21 mouse cellular contexts compared by ENCODE assay signal in genomic region chrX:99690971-99691370, GRCm38 (mm10).
DNase-seq lines count a peak whose midpoint lies in the region; ATAC-seq and TF ChIP-seq lines count a peak whose summit lies in the region.
"Had no signal": no experiment of that assay in that cellular context is flagged by ENCODE, and none has a peak within 500 bp of the region (broad histone marks: within the 10 kb centered on the region; RNA-seq: fewer than 3 reads in every experiment).

No protein-coding gene starts in this region.

- no peak for TF ChIP-seq CTCF in layer of hippocampus, adult 2 months (conservative IDR thresholded peaks at IDR 0.05)
- TF ChIP-seq CTCF in CH12.LX (conservative IDR thresholded peaks at IDR 0.05 in 1 of 2, IDR thresholded peaks at IDR 0.05 in 1 of 2; ENCODE audit: low read depth in 2 of 2, low read length in 2 of 2): no peak

- H3K4me1 ChIP-seq in CH12.LX (ENCODE audit: control insufficient read depth in 1 of 2, insufficient read depth in 2 of 2): peaks cover 0 to 3% of the 10 kb centered on the region in 2 experiments; a peak in 1 of 4 replicates
- no peaks in the 10 kb centered on the region for H3K4me1 ChIP-seq in forebrain, embryonic 16.5 days (replicated peaks; ENCODE audit: control insufficient read depth, insufficient read depth, low read length)
- H3K4me1 ChIP-seq: heart, embryonic 12.5 days; limb, embryonic 13.5 days; neural tube, embryonic 13.5 days had no signal

- TF ChIP-seq EP300 in CH12.LX (IDR thresholded peaks at IDR 0.05; ENCODE audit: low read length): no peak

- H3K9me3 ChIP-seq in CH12.LX (replicated peaks; ENCODE audit: low read length): no peaks in the 10 kb centered on the region
- no peaks in the 10 kb centered on the region for H3K9me3 ChIP-seq in forebrain, embryonic 16.5 days (ENCODE audit: control insufficient read depth, low read length)
- H3K9me3 ChIP-seq: heart, embryonic 12.5 days; limb, embryonic 13.5 days; neural tube, embryonic 13.5 days had no signal

- TF ChIP-seq RAD21 in CH12.LX (IDR thresholded peaks at IDR 0.05; ENCODE audit: low read depth, low read length): no peak

- dilution Hi-C loops in CH12.LX (cut with MboI; ENCODE audit: extremely low pct_ligation_motif_present, extremely low pct_unique_long_range_greater_than_20kb, low sequenced_read_pairs): no loop called here

- TF ChIP-seq POLR2A in CH12.LX (IDR thresholded peaks at IDR 0.05; ENCODE audit: low read depth, low read length): no peak

- no peak overlapping the region for H3K27ac ChIP-seq in layer of hippocampus, adult 2 months
- H3K27ac ChIP-seq in CH12.LX (ENCODE audit: insufficient read depth, low read depth): no peak overlapping the region
- no peak overlapping the region for H3K27ac ChIP-seq in forebrain, embryonic 16.5 days (ENCODE audit: low read length)
- H3K27ac ChIP-seq: limb, embryonic 13.5 days; neural tube, embryonic 13.5 days had no signal

- H3K4me2 ChIP-seq in CH12.LX (ENCODE audit: insufficient read depth, low read depth, poor library complexity, severe bottlenecking): no peak overlapping the region
- no peak overlapping the region for H3K4me2 ChIP-seq in forebrain, embryonic 16.5 days (ENCODE audit: low read length)
- H3K4me2 ChIP-seq: heart, embryonic 12.5 days; limb, embryonic 13.5 days; midbrain, embryonic 11.5 days; neural tube, embryonic 13.5 days had no signal

- no peaks in the 10 kb centered on the region for H3K79me2 ChIP-seq in CH12.LX (replicated peaks; ENCODE audit: control insufficient read depth, extremely low read depth, insufficient read depth, poor library complexity, severe bottlenecking)

- 60% methylated on average over 4 of the region's 4 CpGs for WGBS in forebrain, embryonic 16.5 days

- no peak overlapping the region for H3K4me3 ChIP-seq in layer of hippocampus, adult 2 months
- no peak overlapping the region for H3K4me3 ChIP-seq in CH12.LX (replicated peaks in 1 of 3; ENCODE audit: low read depth in 2 of 3, low read length in 2 of 3, poor library complexity in 1 of 3)
- no peak overlapping the region for H3K4me3 ChIP-seq in forebrain, embryonic 16.5 days (replicated peaks; ENCODE audit: low read length)
- H3K4me3 ChIP-seq: erythroblast, embryonic 14.5 days; heart, embryonic 12.5 days; limb, embryonic 13.5 days; neural tube, embryonic 13.5 days had no signal

- no peak for ATAC-seq in forebrain, embryonic 16.5 days
- ATAC-seq: CD4-positive, CD25-positive, alpha-beta regulatory T cell, adult 4 months; hindbrain, embryonic 16.5 days; intestine, postnatal 0 days had no signal

- intact Hi-C loops in left cerebral cortex, postnatal 25 days (cut with DNase I): no loop called here

- H3K36me3 ChIP-seq in CH12.LX (replicated peaks in 1 of 2; ENCODE audit: control insufficient read depth in 1 of 2, insufficient read depth in 1 of 2, low read length in 1 of 2): no peaks in the 10 kb centered on the region
- no peaks in the 10 kb centered on the region for H3K36me3 ChIP-seq in forebrain, embryonic 16.5 days (ENCODE audit: control insufficient read depth, insufficient read depth)
- H3K36me3 ChIP-seq: heart, embryonic 12.5 days; limb, embryonic 13.5 days; neural tube, embryonic 13.5 days had no signal

- peak; percentile 2 to 4 for DNase-seq in layer of hippocampus, postnatal 14 days (ENCODE audit: low spot score in 2 of 2)
- DNase-seq in layer of hippocampus, adult 2 months (ENCODE audit: low spot score in 2 of 2): no peak
- DNase-seq in 416B (ENCODE audit: low read depth) (peak; percentile 19), CH12.LX (ENCODE audit: extremely low read depth) (peak; percentile 11)
- peak; percentile 4 to 35 for DNase-seq in left cerebral cortex, postnatal 25 days (ENCODE audit: low spot score in 2 of 2)
- DNase-seq in cerebellum, postnatal 4 days (ENCODE audit: low spot score in 2 of 2): no peak
- DNase-seq: adrenal gland, adult 2 months; cerebellum, adult 11-12 months; cerebellum, postnatal 36 days; heart, postnatal 36 days; lung, adult 18-20 months; lung, postnatal 36 days had no signal

- in situ Hi-C loops in CH12.LX (cut with MboI; ENCODE audit: low pct_ligation_motif_present, low pct_unique_long_range_greater_than_20kb, low sequenced_read_pairs): no loop called here

- H3K9ac ChIP-seq in CH12.LX (ENCODE audit: insufficient read depth, low read depth): no peak overlapping the region
- no peak overlapping the region for H3K9ac ChIP-seq in forebrain, embryonic 16.5 days (replicated peaks; ENCODE audit: low read depth, low read length)
- H3K9ac ChIP-seq: heart, embryonic 12.5 days; limb, embryonic 13.5 days; neural tube, embryonic 13.5 days had no signal

- H3K27me3 ChIP-seq in CH12.LX (replicated peaks): no peaks in the 10 kb centered on the region
- no peaks in the 10 kb centered on the region; the same call in 1 of the 2 replicates for H3K27me3 ChIP-seq in forebrain, embryonic 16.5 days (replicated peaks; ENCODE audit: control insufficient read depth, insufficient read depth, low read length)

TF ChIP-seq in CH12.LX, 34 proteins besides CTCF, POLR2A, EP300 and RAD21:
- TF ChIP-seq RCOR1 (conservative IDR thresholded peaks at IDR 0.05; ENCODE audit: low read depth, low read length): no peak
- TF ChIP-seq BHLHE40 (IDR thresholded peaks at IDR 0.05; ENCODE audit: low read depth, low read length): no peak
TF ChIP-seq in CH12.LX: peak in this region for 0.

Comparison
In these comparisons a context has a peak if more than half of its experiments do, and no peak if none do; other contexts are left out.
1. DNase-seq: peak in layer of hippocampus, postnatal 14 days (2 of 2), 416B (single experiment), CH12.LX (single experiment) and left cerebral cortex, postnatal 25 days (2 of 2); none in layer of hippocampus, adult 2 months (0 of 2) and cerebellum, postnatal 4 days (0 of 2).